Mouse (Mus musculus) ES-Bruce4 (cell line): ENCODE data around the gene Flt3.

Experiments used
- CTCF ChIP-seq: IDR thresholded peaks from one replicate; pipeline ENCODE4 v1.8.1; 2011; ENCODE audit warnings: low read depth, low read length
- EP300 ChIP-seq: IDR thresholded peaks from 2 replicates; pipeline ENCODE4 v1.6.1; 2011; ENCODE audit warnings: low read depth, low read length; ENCODE audit not compliant: insufficient read depth
- POLR2A ChIP-seq: IDR thresholded peaks from one replicate; pipeline ENCODE4 v1.8.1; 2011; ENCODE audit warnings: low read length; ENCODE audit not compliant: insufficient read depth

- TF ChIP-seq EP300 (no peak), CTCF (no peak), POLR2A (no peak)
Observed at GRCm38 (mm10) chr5:147386865-147387264, 13.4 kb downstream of the Flt3 start.
